Mouse (Mus musculus) C2C12 (cell line): Measurements from ENCODE around the gene Enkur.

Source experiments
- CEBPB ChIP-seq: IDR thresholded peaks from one replicate; pipeline ENCODE4 v1.6.1; 2011; ENCODE audit warnings: low read depth, mild to moderate bottlenecking, control low read depth, moderate library complexity
- CTCF ChIP-seq: IDR thresholded peaks from one replicate; pipeline ENCODE4 v1.5.1; 2011; ENCODE audit not compliant: control insufficient read depth, insufficient read depth, insufficient read length
- USF1 ChIP-seq: IDR thresholded peaks from one replicate; pipeline ENCODE4 v1.6.1; 2011; ENCODE audit warnings: low read depth, mild to moderate bottlenecking, control low read depth, moderate library complexity

GRCm38 (mm10) chr2:21206278-21206677 is 1.1 kb upstream of the Enkur start:
- TF ChIP-seq CTCF (no peak), CEBPB (no peak), USF1 (no peak)
